ENCODE assay signal across 9 mouse cellular contexts in the genomic region with DNA sequence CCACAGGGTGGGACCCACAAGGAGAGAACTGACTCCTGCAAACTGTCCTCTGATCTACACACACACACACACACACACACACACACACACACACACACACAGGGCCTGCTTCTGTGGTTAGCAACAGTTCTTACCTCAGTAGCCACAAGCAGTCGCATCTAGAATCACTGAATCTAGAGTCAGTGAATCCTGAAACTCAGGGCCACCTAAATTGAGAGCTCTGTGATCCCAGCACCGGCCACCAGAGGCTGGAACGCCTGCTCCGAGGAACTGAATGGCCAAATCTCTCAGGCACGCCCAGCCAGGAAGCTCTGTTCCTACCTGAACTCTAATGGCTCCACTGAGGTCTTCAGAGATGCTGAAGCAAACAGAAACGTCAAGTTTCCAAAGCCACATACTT. TPM values are rescaled to one million over a fixed set of nuclear protein-coding genes. Genes with fewer than 3 reads are reported as not detected.
DNase-seq lines count a peak whose midpoint lies in the region; ATAC-seq and TF ChIP-seq lines count a peak whose summit lies in the region.
"Had no signal": no experiment of that assay in that cellular context is flagged by ENCODE, and none has a peak within 500 bp of the region (broad histone marks: within the 10 kb centered on the region; RNA-seq: fewer than 3 reads in every experiment).

No protein-coding gene starts in this region.

- no peak overlapping the region for H3K4me3 ChIP-seq in forebrain, postnatal 0 days (ENCODE audit: low read depth, low read length)
- no peak overlapping the region for H3K4me3 ChIP-seq in forebrain, embryonic 13.5 days
- no peak overlapping the region for H3K4me3 ChIP-seq in forebrain, embryonic 16.5 days (replicated peaks; ENCODE audit: low read length)
- H3K4me3 ChIP-seq: heart, embryonic 13.5 days had no signal

- DNase-seq in forebrain, postnatal 0 days, result no peak
- DNase-seq in spleen, adult 18-20 months, result peak; percentile 33 to 35
- DNase-seq in spleen, adult 12 weeks (ENCODE audit: low spot score), result no peak
- DNase-seq in kidney, postnatal 25 days, result peak; percentile 45 to 52
- DNase-seq in testis, postnatal 10 days (ENCODE audit: low spot score), result peak; percentile 76
- DNase-seq in frontal cortex, postnatal 10 days (ENCODE audit: low spot score in 2 of 2), result no peak

- H3K9ac ChIP-seq in forebrain, postnatal 0 days, result no peak overlapping the region
- H3K9ac ChIP-seq in forebrain, embryonic 13.5 days, result no peak overlapping the region
- no peak overlapping the region for H3K9ac ChIP-seq in forebrain, embryonic 16.5 days (replicated peaks; ENCODE audit: low read depth, low read length)
- H3K9ac ChIP-seq: heart, embryonic 13.5 days had no signal

- no peak for ATAC-seq in forebrain, postnatal 0 days
- ATAC-seq in forebrain, embryonic 13.5 days, result no peak
- no peak for ATAC-seq in forebrain, embryonic 16.5 days

- H3K9me3 ChIP-seq in forebrain, postnatal 0 days (ENCODE audit: low read length), result no peaks in the 10 kb centered on the region
- no peaks in the 10 kb centered on the region; the same call in 1 of the 2 replicates for H3K9me3 ChIP-seq in forebrain, embryonic 13.5 days (replicated peaks)
- H3K9me3 ChIP-seq in forebrain, embryonic 16.5 days (ENCODE audit: control insufficient read depth, low read length), result 0 out of 2 replicates have a peak, but pooled peaks cover 2% of the 10 kb centered on the region
- H3K9me3 ChIP-seq: heart, embryonic 13.5 days had no signal

- H3K4me1 ChIP-seq in forebrain, postnatal 0 days (ENCODE audit: insufficient read depth), result no peaks in the 10 kb centered on the region
- H3K4me1 ChIP-seq in forebrain, embryonic 13.5 days, result no peaks in the 10 kb centered on the region
- H3K4me1 ChIP-seq in forebrain, embryonic 16.5 days (replicated peaks; ENCODE audit: control insufficient read depth, insufficient read depth, low read length), result no peaks in the 10 kb centered on the region

- no peak overlapping the region for H3K4me2 ChIP-seq in forebrain, postnatal 0 days (ENCODE audit: low read depth)
- H3K4me2 ChIP-seq in forebrain, embryonic 13.5 days, result no peak overlapping the region
- H3K4me2 ChIP-seq in forebrain, embryonic 16.5 days (ENCODE audit: low read length), result no peak overlapping the region
- H3K4me2 ChIP-seq: heart, embryonic 13.5 days had no signal

- H3K27ac ChIP-seq in forebrain, postnatal 0 days (ENCODE audit: low read depth, low read length), result no peak overlapping the region
- H3K27ac ChIP-seq in forebrain, embryonic 13.5 days, result no peak overlapping the region
- no peak overlapping the region for H3K27ac ChIP-seq in forebrain, embryonic 16.5 days (ENCODE audit: low read length)
- H3K27ac ChIP-seq: heart, embryonic 13.5 days had no signal

- 29% methylated on average over 6 of the region's 6 CpGs for WGBS in forebrain, postnatal 0 days
- WGBS in forebrain, embryonic 13.5 days, result 20% methylated on average over 6 of the region's 6 CpGs
- WGBS in forebrain, embryonic 16.5 days, result 33% methylated on average over 6 of the region's 6 CpGs

- H3K27me3 ChIP-seq in forebrain, postnatal 0 days (ENCODE audit: insufficient read depth, low read length), result no peaks in the 10 kb centered on the region
- H3K27me3 ChIP-seq in forebrain, embryonic 13.5 days, result no peaks in the 10 kb centered on the region
- no peaks in the 10 kb centered on the region for H3K27me3 ChIP-seq in forebrain, embryonic 16.5 days (replicated peaks; ENCODE audit: control insufficient read depth, insufficient read depth, low read length)
- H3K27me3 ChIP-seq: heart, embryonic 13.5 days had no signal

- no peaks in the 10 kb centered on the region for H3K36me3 ChIP-seq in forebrain, postnatal 0 days (ENCODE audit: insufficient read depth)
- no peaks in the 10 kb centered on the region for H3K36me3 ChIP-seq in forebrain, embryonic 13.5 days (ENCODE audit: poor library complexity, severe bottlenecking)
- no peaks in the 10 kb centered on the region for H3K36me3 ChIP-seq in forebrain, embryonic 16.5 days (ENCODE audit: control insufficient read depth, insufficient read depth)
- H3K36me3 ChIP-seq: heart, embryonic 13.5 days had no signal

- peak; percentile 30 for TF ChIP-seq CTCF in forebrain, postnatal 0 days (IDR thresholded peaks at IDR 0.05; ENCODE audit: low read depth)

RNA-seq across cellular contexts. Expression of a gene that starts 57.6 kb away (rescaled TPM):
- total RNA-seq in forebrain, postnatal 0 days (2014; rRNA removed), result 8.9 and 9.0 TPM in 2 replicates
- 13.0 and 13.1 TPM in 2 replicates for polyA plus RNA-seq in forebrain, postnatal 0 days (2015; fragmentation: Nextera tagmentation; extraction: Ambion mirVana)
- polyA plus RNA-seq in forebrain, embryonic 13.5 days (2015; fragmentation: Nextera tagmentation; extraction: Ambion mirVana), result 4.5 and 5.2 TPM in 2 replicates
- polyA plus RNA-seq in forebrain, embryonic 16.5 days (2015; fragmentation: Nextera tagmentation; extraction: Ambion mirVana), result 6.4 and 9.9 TPM in 2 replicates

RNA-seq across cellular contexts. Expression of a gene that starts 59.2 kb away (rescaled TPM):
- 90.4 and 103 TPM in 2 replicates for total RNA-seq in forebrain, postnatal 0 days (2014; rRNA removed)
- 104 and 113 TPM in 2 replicates for polyA plus RNA-seq in forebrain, postnatal 0 days (2015; fragmentation: Nextera tagmentation; extraction: Ambion mirVana)
- 57.0 and 57.7 TPM in 2 replicates for polyA plus RNA-seq in forebrain, embryonic 13.5 days (2015; fragmentation: Nextera tagmentation; extraction: Ambion mirVana)
- polyA plus RNA-seq in forebrain, embryonic 16.5 days (2015; fragmentation: Nextera tagmentation; extraction: Ambion mirVana), result 83.5 and 89.3 TPM in 2 replicates

RNA-seq across cellular contexts. Expression of a gene that starts 59.4 kb away (rescaled TPM):
- 53.0 and 59.8 TPM in 2 replicates for total RNA-seq in forebrain, postnatal 0 days (2014; rRNA removed)
- 37.3 and 51.2 TPM in 2 replicates for polyA plus RNA-seq in forebrain, postnatal 0 days (2015; fragmentation: Nextera tagmentation; extraction: Ambion mirVana)
- polyA plus RNA-seq in forebrain, embryonic 13.5 days (2015; fragmentation: Nextera tagmentation; extraction: Ambion mirVana), result 153 and 169 TPM in 2 replicates
- polyA plus RNA-seq in forebrain, embryonic 16.5 days (2015; fragmentation: Nextera tagmentation; extraction: Ambion mirVana), result 113 and 116 TPM in 2 replicates

Comparison
In these comparisons a context has a peak if more than half of its experiments do, and no peak if none do; other contexts are left out.
1. DNase-seq: peak in spleen, adult 18-20 months (2 of 2), kidney, postnatal 25 days (2 of 2) and testis, postnatal 10 days (single experiment); none in forebrain, postnatal 0 days (single experiment), spleen, adult 12 weeks (single experiment) and frontal cortex, postnatal 10 days (0 of 2).